Mouse (Mus musculus) testis, postnatal 10 days (tissue): ENCODE results near the gene Lgr4.

Experiments
- DNase-seq: peaks from one replicate; pipeline ENCODE4 v3.0.0; 2021; ENCODE audit warnings: low spot score

Gene Lgr4

DNA sequence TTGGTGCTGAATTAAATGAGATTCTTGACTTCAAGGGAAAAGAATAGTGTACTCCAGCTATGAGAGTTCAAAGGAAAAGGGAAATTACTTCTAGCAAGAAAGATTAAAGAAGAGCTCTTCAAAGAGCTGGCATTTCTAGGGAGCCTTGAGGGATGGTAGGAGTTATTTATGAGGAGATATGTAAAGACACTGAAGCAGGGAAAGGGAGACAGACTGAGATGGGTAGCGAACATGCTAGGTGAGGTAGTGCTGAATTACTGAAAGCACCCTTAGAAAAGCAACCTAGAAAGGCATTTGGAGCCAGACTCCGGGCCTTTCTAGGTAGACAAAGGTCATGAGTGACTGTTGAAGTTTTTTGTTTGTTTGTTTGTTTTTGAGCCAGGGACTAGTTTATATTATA is 58.7 kb downstream of the Lgr4 start:
- DNase-seq, result no peak

DNA sequence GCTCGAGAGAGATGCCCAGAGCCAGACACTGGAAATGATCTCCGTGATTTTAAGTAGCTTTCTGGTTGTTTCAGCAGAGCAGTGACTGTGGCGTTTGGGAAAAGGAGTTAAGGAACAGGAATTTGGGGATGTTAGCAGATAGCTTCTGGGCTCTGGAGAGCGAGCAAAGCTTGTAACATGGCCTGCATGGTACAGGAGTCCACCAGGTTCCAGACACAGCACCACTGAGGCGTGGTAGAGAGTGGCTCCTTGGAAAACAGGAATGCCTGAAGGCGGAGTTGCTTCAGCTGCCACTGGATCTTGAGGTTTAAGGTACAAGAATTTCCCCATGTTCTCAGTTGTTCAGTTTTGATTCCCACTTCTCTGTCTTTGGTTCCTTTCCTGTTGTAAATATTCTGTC is 59.9 kb downstream of the Lgr4 start:
- DNase-seq, result no peak

GRCm38 (mm10) chr2:109979209-109979608 is 61.8 kb downstream of the Lgr4 start:
- peak; percentile 55 for DNase-seq

GRCm38 (mm10) chr2:109983435-109983834 is 66.0 kb downstream of the Lgr4 start:
- DNase-seq, result no peak

DNA sequence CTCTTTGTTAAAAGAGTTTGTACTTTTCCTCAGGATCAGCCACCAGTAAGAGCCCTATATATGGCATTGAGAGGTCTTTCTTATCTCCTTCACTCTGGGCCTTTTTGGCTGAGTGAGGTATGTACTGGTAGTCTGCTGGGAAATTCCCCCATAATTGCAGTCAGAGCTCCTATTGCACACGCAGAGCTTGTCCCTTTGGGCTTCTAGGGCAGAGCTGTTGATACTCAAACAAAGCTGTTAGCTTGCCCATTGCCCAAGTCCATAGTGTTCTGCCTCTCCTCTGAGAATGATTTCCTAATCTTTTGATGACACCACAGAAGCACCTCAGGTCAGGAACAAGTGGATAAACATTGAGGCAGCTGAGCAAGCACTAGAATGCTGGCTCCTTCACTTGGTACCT is 67.5 kb downstream of the Lgr4 start:
- DNase-seq, result no peak

- no peak for DNase-seq
These were observed 68.1 kb downstream of the Lgr4 start for GRCm38 (mm10) chr2:109985560-109985959.

DNA sequence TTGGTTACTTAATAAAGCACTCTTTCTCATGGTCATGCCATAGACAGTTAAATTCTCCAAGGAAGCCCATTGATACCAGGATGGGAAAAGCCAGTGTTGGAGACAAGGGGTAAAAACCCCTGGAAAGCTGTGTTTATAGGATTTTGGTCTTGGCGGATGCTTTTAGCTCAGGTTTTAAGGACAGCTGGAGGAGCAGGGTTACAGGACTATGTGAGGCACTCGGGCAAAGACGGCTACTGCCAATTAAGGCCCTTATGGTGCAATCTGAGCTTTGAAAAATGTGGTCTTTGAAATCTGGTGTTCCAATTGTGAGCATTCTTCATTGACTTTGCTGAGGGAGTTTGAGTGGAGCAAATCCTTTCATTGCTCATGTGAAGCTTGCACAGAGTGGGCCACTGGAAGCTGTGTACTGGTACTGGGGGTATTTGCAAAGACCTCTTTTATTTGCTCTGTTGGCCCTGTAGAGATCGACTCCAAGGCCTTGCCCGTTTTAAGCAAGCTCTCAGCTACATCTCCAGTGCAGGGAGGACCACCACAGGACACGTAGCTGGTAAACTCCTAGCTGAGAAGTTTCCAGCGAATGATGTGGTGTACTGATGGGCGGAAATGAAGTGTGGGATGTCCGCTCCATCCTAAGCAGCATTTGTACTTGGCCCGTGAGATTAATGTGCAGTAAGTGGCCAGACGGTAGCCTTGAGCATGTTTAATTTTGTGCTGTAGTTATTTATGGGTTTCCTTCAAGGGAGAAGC is 68.8 kb downstream of the Lgr4 start:
- no peak for DNase-seq

DNA sequence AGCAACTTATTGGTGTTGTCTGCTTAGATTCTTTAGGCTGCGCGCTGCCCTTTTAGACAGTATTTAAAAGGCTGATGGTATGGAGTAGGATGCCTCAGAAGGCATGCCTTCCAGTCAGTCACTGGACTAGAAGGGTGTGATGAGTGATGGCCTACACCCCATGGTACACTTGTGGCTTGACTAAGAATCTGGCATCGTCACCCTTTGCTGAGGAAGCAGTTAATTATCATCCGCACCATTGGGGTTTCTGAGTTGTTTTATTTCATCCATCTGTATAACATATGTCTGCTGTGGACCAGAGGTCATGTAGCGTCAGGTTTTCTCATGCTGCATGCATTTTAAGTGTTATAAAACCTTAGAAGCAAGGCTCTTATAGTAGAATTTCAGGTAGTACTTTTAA is 70.5 kb downstream of the Lgr4 start:
- no peak for DNase-seq

DNA sequence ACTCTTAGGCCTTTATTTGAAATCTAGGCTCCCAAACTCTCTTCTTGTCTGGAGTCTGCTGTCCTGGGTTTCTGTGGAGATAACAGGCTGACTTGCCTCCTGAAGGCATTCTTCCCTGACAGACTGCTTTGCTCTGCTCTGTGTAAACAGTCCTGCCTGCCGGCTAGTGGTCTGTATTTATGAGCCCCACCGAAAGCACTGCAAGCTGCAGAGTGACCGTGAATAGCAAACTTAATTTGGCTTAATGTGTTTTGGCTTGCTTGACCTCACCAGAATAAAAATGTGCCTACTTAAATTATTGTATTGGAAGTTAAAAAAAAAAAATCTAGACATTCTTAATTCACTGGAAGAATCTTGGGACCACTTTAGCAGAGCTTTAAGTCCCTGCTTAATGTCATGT is 71.7 kb downstream of the Lgr4 start:
- DNase-seq, result no peak

- DNase-seq, result no peak
These were observed 72.4 kb downstream of the Lgr4 start for GRCm38 (mm10) chr2:109989679-109990473.

GRCm38 (mm10) chr2:109991754-109992153 is 74.3 kb downstream of the Lgr4 start:
- DNase-seq, result no peak

- DNase-seq, result no peak
These were observed 75.1 kb downstream of the Lgr4 start for GRCm38 (mm10) chr2:109992448-109993073.

- DNase-seq, result no peak
These were observed 76.0 kb downstream of the Lgr4 start for GRCm38 (mm10) chr2:109993404-109993803.

GRCm38 (mm10) chr2:109995061-109995460 is 77.6 kb downstream of the Lgr4 start:
- no peak for DNase-seq

DNA sequence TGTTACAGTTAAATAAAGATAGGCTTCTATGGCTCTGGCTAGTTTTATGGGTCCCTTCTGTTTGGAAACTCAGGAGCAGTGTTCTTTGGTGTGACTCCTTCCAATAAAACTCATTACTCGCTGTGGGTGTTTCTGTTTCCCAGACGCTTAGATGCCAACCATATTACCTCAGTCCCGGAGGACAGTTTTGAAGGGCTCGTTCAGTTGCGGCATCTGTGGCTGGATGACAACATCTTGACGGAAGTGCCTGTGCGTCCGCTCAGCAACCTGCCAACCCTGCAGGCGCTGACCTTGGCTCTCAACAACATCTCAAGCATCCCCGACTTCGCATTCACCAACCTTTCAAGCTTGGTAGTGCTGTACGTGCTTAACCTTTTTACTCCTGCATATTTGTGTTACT is 79.0 kb downstream of the Lgr4 start:
- DNase-seq, result no peak

GRCm38 (mm10) chr2:110004668-110005067 is 87.2 kb downstream of the Lgr4 start:
- no peak for DNase-seq

DNA sequence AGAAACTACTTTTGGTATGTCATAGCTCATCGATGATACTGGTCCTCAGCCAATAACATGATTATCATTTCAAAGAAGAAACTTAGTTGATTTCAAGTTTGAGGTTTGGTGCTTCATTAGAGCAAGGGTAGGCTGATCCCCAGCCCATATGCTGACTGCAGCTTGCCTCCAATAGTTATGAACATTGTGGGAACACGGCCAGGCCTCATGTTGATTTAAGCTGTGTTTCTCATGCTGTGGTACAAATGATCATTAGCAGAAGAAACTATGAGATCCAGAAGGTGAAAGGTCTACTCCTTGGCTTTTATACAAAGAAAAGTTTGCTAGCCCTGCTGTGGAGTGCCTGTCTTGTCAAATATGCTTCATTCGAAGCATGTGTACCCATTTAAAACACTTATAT is 87.7 kb downstream of the Lgr4 start:
- DNase-seq, result no peak

- no peak for DNase-seq
These were observed 88.3 kb downstream of the Lgr4 start for GRCm38 (mm10) chr2:110005596-110006239.

GRCm38 (mm10) chr2:110007423-110008267 is 90.2 kb downstream of the Lgr4 start:
- DNase-seq, result no peak

- no peak for DNase-seq
These were observed 92.0 kb downstream of the Lgr4 start for GRCm38 (mm10) chr2:110009449-110009848.

DNA sequence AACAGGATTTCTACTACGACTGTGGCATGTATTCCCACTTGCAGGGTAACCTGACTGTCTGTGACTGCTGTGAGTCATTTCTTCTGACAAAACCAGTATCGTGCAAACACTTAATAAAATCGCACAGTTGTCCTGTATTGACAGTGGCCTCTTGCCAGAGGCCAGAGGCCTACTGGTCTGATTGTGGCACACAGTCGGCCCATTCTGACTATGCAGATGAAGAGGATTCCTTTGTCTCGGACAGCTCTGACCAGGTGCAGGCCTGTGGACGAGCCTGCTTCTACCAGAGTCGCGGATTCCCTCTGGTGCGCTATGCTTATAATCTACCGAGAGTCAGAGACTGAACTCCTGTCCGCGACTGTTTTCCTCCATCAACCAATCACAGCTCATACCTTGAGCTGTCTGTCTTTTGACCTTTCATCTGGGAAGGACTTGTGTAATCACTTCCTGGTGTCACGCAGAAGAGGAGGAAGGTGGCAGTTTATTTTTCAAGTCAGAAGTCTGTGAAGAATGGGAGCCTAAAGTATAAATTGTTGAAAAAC is 94.8 kb downstream of the Lgr4 start:
- no peak for DNase-seq
